Mouse (Mus musculus) bone marrow macrophage, adult 2 months (primary cell): ENCODE data around the gene Iqch.

ENCODE experiments used
- CTCF ChIP-seq: IDR thresholded peaks from 2 replicates; pipeline ENCODE4 v1.5.1; 2012; ENCODE audit warnings: low read depth, mild to moderate bottlenecking, low read length, moderate library complexity
- POLR2A ChIP-seq: IDR thresholded peaks from 2 replicates; pipeline ENCODE4 v1.6.1; 2012; ENCODE audit warnings: mild to moderate bottlenecking, low read depth, low read length, borderline replicate concordance

DNA sequence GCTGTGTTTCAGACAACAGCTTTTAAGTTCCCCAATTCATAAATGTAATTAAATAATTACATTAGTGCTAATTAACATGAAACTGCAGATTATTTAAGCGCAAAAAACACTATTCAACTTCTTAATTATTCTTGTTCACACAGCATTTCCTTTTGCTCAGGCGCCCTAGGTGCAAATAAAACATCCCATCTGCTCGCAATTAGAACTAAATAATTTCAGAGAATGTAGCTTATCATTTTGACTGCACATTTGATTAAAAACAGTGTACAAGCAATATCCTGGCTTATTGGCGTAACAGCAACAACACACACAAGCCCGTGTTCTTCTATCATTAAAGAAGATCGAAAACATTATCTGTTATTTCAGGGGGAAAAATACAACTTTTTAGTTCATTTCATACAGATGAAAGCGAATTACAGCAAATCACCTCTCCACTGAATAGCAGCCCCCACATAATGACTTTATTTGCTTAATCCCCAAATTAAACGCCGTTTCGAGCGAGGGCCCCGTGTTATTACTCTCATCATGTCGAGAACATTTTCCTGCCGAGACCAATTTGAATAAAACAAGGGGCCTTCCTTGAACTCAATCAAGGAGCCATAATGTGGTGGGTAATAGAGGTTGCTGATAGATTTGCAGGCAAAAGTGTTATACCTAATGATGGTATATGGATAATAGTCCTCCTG, 78.9 kb downstream of the Iqch start:
- TF ChIP-seq CTCF: no peak
- TF ChIP-seq POLR2A: no peak
